Mouse (Mus musculus) G1E (cell line): Measurements from ENCODE around the gene Rab43. TPM values are rescaled to one million over a fixed set of nuclear protein-coding genes. Genes with fewer than 3 reads are reported as not detected.

ENCODE experiments used
- ATAC-seq: 2 replicates; pipeline ENCODE4 v1.8.0; 2016; ENCODE audit warnings: mild to moderate bottlenecking; ENCODE audit not compliant: insufficient number of reproducible peaks, poor library complexity, low FRiP score, severe bottlenecking; ENCODE audit errors: extremely low read depth
- DNase-seq: peaks from one replicate; pipeline ENCODE4 v3.0.0; 2012; ENCODE audit warnings: low spot score
- H3K27me3 ChIP-seq: 2 replicates; pipeline ENCODE4 v1.6.1; 2012; ENCODE audit warnings: mild to moderate bottlenecking, low read length, inconsistent platforms; ENCODE audit not compliant: insufficient read depth
- H3K36me3 ChIP-seq: replicated peaks from 2 replicates; pipeline ENCODE3; 2012; ENCODE audit warnings: mild to moderate bottlenecking, inconsistent platforms
- H3K4me1 ChIP-seq: 2 replicates; pipeline ENCODE4 v1.6.1; 2012; ENCODE audit warnings: low read depth, low read length, inconsistent platforms, mixed read lengths; ENCODE audit not compliant: insufficient read depth
- H3K4me3 ChIP-seq: 2 replicates; pipeline ENCODE4 v1.5.1; 2012; ENCODE audit warnings: low read depth, mild to moderate bottlenecking, inconsistent platforms, low read length, moderate library complexity, mixed read lengths
- H3K9me3 ChIP-seq: replicated peaks from 2 replicates; pipeline ENCODE4 v1.6.1; 2012; ENCODE audit warnings: inconsistent platforms
- CTCF ChIP-seq: IDR thresholded peaks from 2 replicates; pipeline ENCODE4 v1.5.1; 2012; ENCODE audit warnings: low read depth, low read length, inconsistent platforms, mixed read lengths
- GATA1 ChIP-seq: IDR thresholded peaks from 2 replicates; pipeline ENCODE4 v1.6.1; 2012; ENCODE audit warnings: borderline replicate concordance, low read length, inconsistent platforms, mixed read lengths
- GATA2 ChIP-seq: IDR thresholded peaks from 2 replicates; pipeline ENCODE4 v1.6.1; 2012; ENCODE audit warnings: low read depth, low read length, inconsistent platforms, borderline replicate concordance
- POLR2AphosphoS5 ChIP-seq: IDR thresholded peaks from 2 replicates; pipeline ENCODE4 v1.6.1; 2012; ENCODE audit warnings: low read depth, low read length, inconsistent platforms; ENCODE audit not compliant: insufficient replicate concordance
- TAL1 ChIP-seq: conservative IDR thresholded peaks from 2 replicates; pipeline ENCODE4 v1.6.1; 2012; ENCODE audit warnings: low read depth, low read length, inconsistent platforms, mixed read lengths
- polyA plus RNA-seq: library from polyadenylated mRNA; stranded (reverse); fragments of >175 nt; gene quantifications from 2 replicates; pipeline ENCODE4 v1.2.3, GENCODE M21; 2012
- total RNA-seq, 2 experiments: library from RNA; stranded (forward) in 1 of 2; stranded (reverse) in 1 of 2; fragments of 200-1000 nt in 1 of 2; fragments of >200 nt in 1 of 2; fragmentation: Nextera tagmentation in 1 of 2; gene quantifications; 2 replicates each; pipeline ENCODE4 v1.2.3; 2014 to 2017

Rab43 gene
- total and polyA plus RNA-seq, 3 experiments = 11.5 to 62.5 (median 34.8) TPM

DNA sequence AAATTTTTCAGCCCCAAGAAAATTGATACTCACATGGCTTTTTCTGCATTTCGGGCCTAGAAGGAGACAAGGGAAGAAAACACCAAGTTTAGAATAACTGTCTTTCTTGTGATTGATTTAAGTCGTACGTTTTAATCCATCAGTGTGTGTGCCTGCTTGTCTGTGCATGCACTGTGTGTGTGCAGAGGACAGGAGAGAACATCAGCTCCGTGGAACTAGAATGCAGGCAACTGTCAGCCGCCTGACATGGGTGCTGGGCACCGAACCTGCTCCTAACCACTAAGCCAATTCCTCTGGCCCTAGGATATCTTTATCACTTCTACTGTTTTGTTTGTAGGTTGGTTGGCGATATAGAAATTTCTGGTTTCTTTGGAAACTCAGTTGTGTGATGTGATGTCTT, 23.7 kb upstream of the Rab43 start, which contains the start of gene Gm45140:
Gene Gm45140 (minus strand): TSS at position 101 of the 400 bp plus-strand sequence.
- Histone ChIP-seq H3K36me3 (peaks cover 65% of the 10 kb centered on the region), H3K4me1 (peaks cover 26% of the 10 kb centered on the region), H3K9me3 (no peaks in the 10 kb centered on the region), H3K27me3 (no peaks in the 10 kb centered on the region), H3K4me3 (no peak within 1 kb of the TSS)
- no peak for TF ChIP-seq TAL1
- no peak for TF ChIP-seq POLR2AphosphoS5
- no peak for TF ChIP-seq GATA2
- TF ChIP-seq GATA1 = no peak
- no peak for TF ChIP-seq CTCF
- DNase-seq (no peak), ATAC-seq (no peak)

DNA sequence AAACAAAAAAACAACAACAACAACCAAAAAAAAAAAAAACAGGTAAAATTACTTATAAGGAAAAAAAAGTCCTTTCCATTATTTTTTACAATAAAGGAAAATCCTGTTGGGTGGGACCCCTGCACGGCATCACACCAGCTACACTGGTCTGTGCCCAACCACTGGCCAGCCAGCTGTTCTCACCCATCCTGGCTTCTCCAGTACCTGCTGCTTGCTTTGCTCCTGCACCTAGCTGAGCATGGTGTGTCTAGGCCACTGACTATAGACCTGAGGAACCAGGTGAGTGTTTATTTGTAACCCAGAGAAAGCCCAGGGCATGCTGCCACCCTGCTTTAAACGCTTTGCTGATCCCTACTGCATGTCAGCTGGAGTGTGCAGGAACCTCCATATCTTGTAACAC, 8.4 kb upstream of the Rab43 start:
- TF ChIP-seq POLR2AphosphoS5 = no peak
- no peak for TF ChIP-seq TAL1
- no peak for TF ChIP-seq GATA1
- TF ChIP-seq GATA2 = no peak
- no peak for TF ChIP-seq CTCF
- no peak for DNase-seq
- Histone ChIP-seq H3K4me1 (no peaks in the 10 kb centered on the region), H3K36me3 (peaks cover 98% of the 10 kb centered on the region), H3K4me3 (no peak overlapping the region), H3K27me3 (no peaks in the 10 kb centered on the region), H3K9me3 (no peaks in the 10 kb centered on the region)
- ATAC-seq = no peak

DNA sequence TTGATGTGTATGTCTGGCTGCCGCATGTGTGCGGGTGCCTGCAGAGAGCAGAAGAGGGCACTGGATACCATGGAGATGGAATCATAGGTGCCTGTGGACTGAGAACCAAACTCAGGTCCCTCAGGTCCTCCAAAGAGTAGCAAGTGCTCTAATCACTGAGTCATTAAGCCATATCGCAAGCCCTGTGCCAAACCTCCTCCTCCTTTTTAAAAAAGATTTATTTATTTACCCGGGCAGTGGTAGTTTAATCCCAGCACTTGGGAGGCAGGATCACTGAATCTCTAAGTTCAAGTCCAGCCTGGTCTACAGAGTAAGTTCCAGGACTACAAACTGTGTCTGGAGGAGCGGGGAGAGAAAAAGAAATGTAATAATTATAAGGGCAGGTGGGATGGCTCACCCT, 2.5 kb upstream of the Rab43 start:
- no peak for ATAC-seq
- TF ChIP-seq GATA1 (no peak), GATA2 (no peak), TAL1 (no peak), POLR2AphosphoS5 (no peak), CTCF (no peak)
- no peak for DNase-seq
- Histone ChIP-seq H3K4me1 (peaks cover 29% of the 10 kb centered on the region), H3K4me3 (no peak overlapping the region), H3K27me3 (no peaks in the 10 kb centered on the region), H3K36me3 (peaks cover 78% of the 10 kb centered on the region), H3K9me3 (no peaks in the 10 kb centered on the region)

DNA sequence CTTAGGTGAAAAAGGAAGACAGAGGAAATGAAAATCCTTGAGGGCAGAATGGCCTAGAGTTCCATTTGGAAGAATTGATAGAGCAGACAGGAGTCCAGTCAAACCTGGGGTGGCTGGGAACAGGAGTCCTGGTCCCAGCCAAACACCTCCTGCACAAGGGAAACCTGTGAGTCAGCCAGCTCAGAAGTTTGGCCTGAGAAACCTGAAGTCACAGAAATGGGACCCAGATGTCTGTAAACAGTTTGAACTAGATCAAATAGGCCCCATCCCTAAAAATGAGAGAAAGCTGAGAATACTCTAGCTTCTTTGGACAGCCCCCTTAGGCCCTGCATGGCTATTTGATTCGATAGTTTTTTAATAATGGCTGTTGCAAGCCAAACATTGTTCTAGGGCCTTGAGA, 692 bp upstream of the Rab43 start:
- ATAC-seq (no peak), DNase-seq (no peak)
- Histone ChIP-seq H3K36me3 (peaks cover 75% of the 10 kb centered on the region), H3K9me3 (no peaks in the 10 kb centered on the region), H3K4me1 (peaks cover 46% of the 10 kb centered on the region), H3K27me3 (no peaks in the 10 kb centered on the region), H3K4me3 (no peak overlapping the region)
- TF ChIP-seq TAL1 (no peak), GATA1 (no peak), CTCF (no peak), GATA2 (no peak), POLR2AphosphoS5 (no peak)

DNA sequence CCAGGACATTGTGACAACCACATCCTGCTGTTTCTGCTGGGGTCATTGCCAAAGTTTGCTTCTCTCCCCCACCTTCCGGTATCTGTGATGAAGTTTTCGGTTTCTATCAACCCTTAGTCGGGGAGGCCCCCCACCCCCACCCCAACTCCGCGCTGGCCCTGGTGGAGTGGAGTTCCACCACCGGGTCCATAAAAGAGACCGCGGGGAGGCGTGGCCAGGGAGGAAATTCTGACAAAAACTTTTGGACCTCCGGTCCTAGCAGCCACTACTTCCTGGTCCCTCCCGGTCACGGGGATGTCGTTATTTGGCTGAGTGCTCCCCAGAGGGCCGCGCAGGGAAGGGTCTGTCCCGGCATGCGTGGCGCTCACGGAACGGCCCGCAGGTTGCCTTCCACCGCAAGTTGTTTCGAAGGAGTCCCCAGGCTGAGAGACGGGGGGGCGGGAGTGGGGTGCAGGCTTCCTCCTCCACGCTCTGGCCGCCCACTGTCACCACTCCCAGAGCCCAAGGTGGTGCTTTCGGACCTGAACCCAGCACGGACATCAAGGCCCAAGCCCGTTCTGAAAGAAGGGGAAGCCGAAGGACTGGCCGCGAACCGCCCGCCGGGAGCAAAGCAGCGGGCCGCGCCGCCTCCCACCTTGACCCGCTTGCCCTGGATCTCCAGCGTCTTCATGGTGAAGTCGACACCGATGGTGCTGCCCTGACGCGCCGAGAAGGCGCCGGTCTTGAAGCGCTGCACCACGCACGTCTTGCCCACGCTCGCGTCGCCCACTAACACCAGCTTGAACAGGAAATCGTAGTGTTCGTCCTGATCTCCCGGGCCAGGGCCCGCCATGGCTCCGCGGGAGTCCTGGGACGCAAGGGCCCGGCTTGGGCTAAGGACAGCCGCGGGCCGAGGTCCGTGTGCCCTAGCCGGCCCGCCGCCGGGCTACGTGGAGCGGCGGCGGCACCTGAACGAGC, 973 bp downstream of the Rab43 start:
- TF ChIP-seq GATA2 (no peak), TAL1 (no peak), GATA1 (no peak), CTCF (no peak), POLR2AphosphoS5 (no peak)
- H3K4me3 ChIP-seq = peak overlapping the region; percentile 79
- no peaks in the 10 kb centered on the region for H3K27me3 ChIP-seq
- no peaks in the 10 kb centered on the region for H3K9me3 ChIP-seq
- peaks cover 69% of the 10 kb centered on the region for H3K36me3 ChIP-seq
- DNase-seq (peak; percentile 61), ATAC-seq (no peak)
- H3K4me1 ChIP-seq = peaks cover 59% of the 10 kb centered on the region

DNA sequence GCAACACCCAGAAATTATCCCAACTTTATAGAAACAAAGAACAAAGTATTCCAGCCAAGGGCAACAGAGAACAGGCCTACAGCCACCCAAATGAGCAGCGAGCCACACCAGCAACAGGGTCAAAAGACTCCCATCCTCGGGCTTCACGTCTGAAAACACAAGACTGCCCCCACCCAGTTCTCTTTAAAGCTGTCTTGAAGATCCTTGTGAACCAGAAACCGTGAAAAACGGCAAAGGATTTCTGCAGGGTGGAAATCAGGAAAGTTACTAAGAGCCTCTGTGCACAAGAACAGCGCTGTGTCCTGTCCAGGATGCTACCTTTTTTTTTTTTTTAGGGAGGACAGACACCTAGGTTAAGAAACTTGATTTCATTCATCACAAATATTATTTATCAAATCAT, 1.7 kb downstream of the Rab43 start:
- peaks cover 69% of the 10 kb centered on the region for H3K36me3 ChIP-seq
- H3K4me3 ChIP-seq = peak overlapping the region; percentile 79
- DNase-seq (peak; percentile 11), ATAC-seq (no peak)
- TF ChIP-seq CTCF = no peak
- TF ChIP-seq GATA2 = no peak
- TF ChIP-seq TAL1 = no peak
- no peak for TF ChIP-seq GATA1
- no peak for TF ChIP-seq POLR2AphosphoS5
- H3K27me3 ChIP-seq = no peaks in the 10 kb centered on the region
- H3K9me3 ChIP-seq = no peaks in the 10 kb centered on the region
- H3K4me1 ChIP-seq = peaks cover 66% of the 10 kb centered on the region
